Mouse (Mus musculus) layer of hippocampus, postnatal 25 days (tissue): ENCODE data around the gene Prss16. TPM values are rescaled to one million over a fixed set of nuclear protein-coding genes. Genes with fewer than 3 reads are reported as not detected.

Experiments used
- DNase-seq, 2 experiments: peaks; one replicate each; pipeline ENCODE4 v3.0.0; 2022; ENCODE audit warnings: mixed read lengths in 2 of 2, low spot score in 1 of 2; ENCODE audit errors: extremely low spot score in 1 of 2
- total RNA-seq, 2 experiments: library from RNA; stranded (reverse); gene quantifications; 2 replicates each; pipeline ENCODE4 v1.2.3; 2021

Prss16 gene
- total RNA-seq, 2 experiments from 2014 or later: 0.42 to 0.57 TPM

- DNase-seq: no peak
Measured at GRCm38 (mm10) chr13:22007872-22008271, 1.7 kb downstream of the Prss16 start.

- DNase-seq: no peak
Measured at GRCm38 (mm10) chr13:22007121-22007510, 2.4 kb downstream of the Prss16 start.

- no peak for DNase-seq
Measured at GRCm38 (mm10) chr13:22006334-22007120, 3.0 kb downstream of the Prss16 start.

- no peak for DNase-seq
Measured at GRCm38 (mm10) chr13:22005605-22006333, 3.8 kb downstream of the Prss16 start.

- no peak for DNase-seq
Measured at GRCm38 (mm10) chr13:22001823-22002222, 7.7 kb downstream of the Prss16 start.

GRCm38 (mm10) chr13:22001346-22001745 lies 8.2 kb downstream of the Prss16 start:
- no peak for DNase-seq

- DNase-seq: no peak
Measured at GRCm38 (mm10) chr13:21999147-21999546, 10.4 kb downstream of the Prss16 start.

- DNase-seq: no peak
Measured at GRCm38 (mm10) chr13:21998412-21998811, 11.1 kb downstream of the Prss16 start.

- DNase-seq: no peak
Measured at GRCm38 (mm10) chr13:21997821-21998220, 11.7 kb downstream of the Prss16 start.

- no peak for DNase-seq
Measured at GRCm38 (mm10) chr13:21997201-21997820, 12.2 kb downstream of the Prss16 start.

- DNase-seq: no peak
Measured at GRCm38 (mm10) chr13:21996840-21997185, 12.7 kb downstream of the Prss16 start.

GRCm38 (mm10) chr13:21996101-21996839 lies 13.3 kb downstream of the Prss16 start:
- DNase-seq: no peak

- no peak for DNase-seq
Measured at GRCm38 (mm10) chr13:21995331-21995914, 14.1 kb downstream of the Prss16 start.

- no peak for DNase-seq
Measured at GRCm38 (mm10) chr13:21994896-21995295, 14.6 kb downstream of the Prss16 start.

- no peak for DNase-seq
Measured at GRCm38 (mm10) chr13:21993957-21994738, 15.4 kb downstream of the Prss16 start.

GRCm38 (mm10) chr13:21992550-21992949 lies 17.0 kb downstream of the Prss16 start:
- no peak for DNase-seq

GRCm38 (mm10) chr13:21984486-21984885 lies 25.1 kb downstream of the Prss16 start:
- no peak for DNase-seq

GRCm38 (mm10) chr13:21981803-21982193 lies 27.7 kb downstream of the Prss16 start:
- DNase-seq: no peak

GRCm38 (mm10) chr13:21980981-21981802 lies 28.4 kb downstream of the Prss16 start, which contains the start of gene Pom121l2:
Pom121l2 (plus strand) TSS chr13:21981194.
- DNase-seq: peak in 1 of 2 experiments; percentile 27
